Mouse (Mus musculus): Measurements from ENCODE around the gene Hnrnpc. TPM values are rescaled to one million over a fixed set of nuclear protein-coding genes. Genes with fewer than 3 reads are reported as not detected.

The Hnrnpc gene
- total and polyA plus RNA-seq, 3 experiments: 274 to 813 (median 370) TPM

DNA sequence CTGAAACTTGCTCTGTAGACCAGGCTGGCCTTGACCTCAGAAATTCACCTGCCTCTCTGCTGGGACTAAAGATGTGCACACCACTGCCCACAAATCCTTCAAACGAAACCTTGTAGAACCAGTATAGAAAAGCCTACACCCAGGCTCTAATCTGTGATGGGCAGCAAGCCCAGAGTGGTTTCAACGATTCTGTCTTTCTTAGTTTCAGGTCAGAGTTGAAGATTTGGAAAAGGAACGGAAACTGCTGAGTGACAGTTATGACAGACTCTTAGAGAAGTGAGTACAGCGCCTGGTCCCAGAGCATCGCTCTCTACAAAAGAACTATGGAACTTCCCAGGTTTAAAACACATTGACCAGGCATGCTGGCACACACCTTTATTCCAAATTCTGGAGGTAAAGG lies 29.8 kb upstream of the Hnrnpc start:
- dilution Hi-C loops (cut with MboI; ENCODE audit: extremely low pct_ligation_motif_present, extremely low pct_unique_long_range_greater_than_20kb, low sequenced_read_pairs): no loop called here
- H3K27ac ChIP-seq (ENCODE audit: insufficient read depth, low read depth): no peak overlapping the region

DNA sequence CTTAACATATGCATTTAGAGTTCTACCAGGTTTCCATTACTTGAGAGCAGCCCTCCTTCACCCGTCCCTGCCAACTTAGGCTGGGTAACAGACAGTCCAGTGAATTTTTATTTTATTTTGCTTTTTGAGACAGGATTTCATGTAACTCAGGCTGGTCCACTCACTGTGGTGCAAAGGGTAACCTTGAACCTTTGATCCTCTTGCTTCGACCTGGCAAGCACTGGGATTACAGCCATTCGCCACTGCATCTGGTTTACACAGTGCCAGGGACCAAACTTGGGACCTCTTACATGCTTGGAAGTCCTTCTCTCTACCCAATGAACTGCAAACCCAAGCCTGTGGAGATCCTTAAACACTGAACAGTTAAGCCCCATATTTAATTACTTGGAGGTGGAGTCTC lies 20.8 kb upstream of the Hnrnpc start:
- Histone ChIP-seq H3K36me3 (replicated peaks in 1 of 2; ENCODE audit: control insufficient read depth in 1 of 2, insufficient read depth in 1 of 2, low read length in 1 of 2) (no peaks in the 10 kb centered on the region), H3K79me2 (replicated peaks; ENCODE audit: control insufficient read depth, extremely low read depth, insufficient read depth, poor library complexity, severe bottlenecking) (no peaks in the 10 kb centered on the region; the same call in 1 of the 2 replicates), H3K9ac (ENCODE audit: insufficient read depth, low read depth) (no peak overlapping the region), H3K4me1 (ENCODE audit: control insufficient read depth in 1 of 2, insufficient read depth in 2 of 2) (peaks cover 0 to 10% of the 10 kb centered on the region in 2 experiments; a peak in 1 of 4 replicates), H3K27me3 (replicated peaks) (no peaks in the 10 kb centered on the region), H3K9me3 (replicated peaks; ENCODE audit: low read length) (peaks cover 1% of the 10 kb centered on the region), H3K27ac (ENCODE audit: insufficient read depth, low read depth) (no peak overlapping the region), H3K4me3 (replicated peaks in 1 of 3; ENCODE audit: low read depth in 2 of 3, low read length in 2 of 3, poor library complexity in 1 of 3) (no peak overlapping the region), H3K4me2 (ENCODE audit: insufficient read depth, low read depth, poor library complexity, severe bottlenecking) (no peak overlapping the region)
- no peak for TF ChIP-seq RCOR1 (conservative IDR thresholded peaks at IDR 0.05; ENCODE audit: low read depth, low read length)
- TF ChIP-seq NRF1 (IDR thresholded peaks at IDR 0.05; ENCODE audit: low read depth, low read length): no peak
- TF ChIP-seq TBP (conservative IDR thresholded peaks at IDR 0.05; ENCODE audit: low read depth, low read length): no peak
- TF ChIP-seq MEF2A (IDR thresholded peaks at IDR 0.05; ENCODE audit: borderline replicate concordance, low read depth, low read length): no peak
- TF ChIP-seq ZKSCAN1 (IDR thresholded peaks at IDR 0.05; ENCODE audit: borderline replicate concordance, low read depth, low read length): no peak
- TF ChIP-seq SIN3A (IDR thresholded peaks at IDR 0.05; ENCODE audit: low read length): no peak
- dilution Hi-C loops (cut with MboI; ENCODE audit: extremely low pct_ligation_motif_present, extremely low pct_unique_long_range_greater_than_20kb, low sequenced_read_pairs) (no loop called here), in situ Hi-C loops (cut with MboI; ENCODE audit: low pct_ligation_motif_present, low pct_unique_long_range_greater_than_20kb, low sequenced_read_pairs) (loop anchor here (10.0 kb wide), 1 partner anchor 210 kb away; no protein-coding TSS in a partner anchor)
- DNase-seq (ENCODE audit: extremely low read depth): no peak

More for the DNA sequence above, 29.8 kb upstream of the Hnrnpc start:
- Histone ChIP-seq H3K27me3 (replicated peaks) (no peaks in the 10 kb centered on the region), H3K9me3 (replicated peaks; ENCODE audit: low read length) (peaks cover 6% of the 10 kb centered on the region), H3K36me3 (replicated peaks in 1 of 2; ENCODE audit: control insufficient read depth in 1 of 2, insufficient read depth in 1 of 2, low read length in 1 of 2) (no peaks in the 10 kb centered on the region), H3K79me2 (replicated peaks; ENCODE audit: control insufficient read depth, extremely low read depth, insufficient read depth, poor library complexity, severe bottlenecking) (no peaks in the 10 kb centered on the region), H3K9ac (ENCODE audit: insufficient read depth, low read depth) (no peak overlapping the region; the same call in 1 of the 2 replicates), H3K4me2 (ENCODE audit: insufficient read depth, low read depth, poor library complexity, severe bottlenecking) (peak overlapping the region; percentile 19), H3K4me3 (replicated peaks in 1 of 3; ENCODE audit: low read depth in 2 of 3, low read length in 2 of 3, poor library complexity in 1 of 3) (no peak overlapping the region), H3K4me1 (ENCODE audit: control insufficient read depth in 1 of 2, insufficient read depth in 2 of 2) (peaks cover 2 to 13% of the 10 kb centered on the region in 2 experiments; a peak in 3 of 4 replicates)
- in situ Hi-C loops (cut with MboI; ENCODE audit: low pct_ligation_motif_present, low pct_unique_long_range_greater_than_20kb, low sequenced_read_pairs): no loop called here
- DNase-seq (ENCODE audit: extremely low read depth): peak; percentile 46
- TF ChIP-seq GABPA (IDR thresholded peaks at IDR 0.05; ENCODE audit: insufficient replicate concordance, low read depth, low read length): no peak
- no peak; the same call in 1 of the 2 replicates for TF ChIP-seq RCOR1 (conservative IDR thresholded peaks at IDR 0.05; ENCODE audit: low read depth, low read length)
- no peak for TF ChIP-seq BHLHE40 (IDR thresholded peaks at IDR 0.05; ENCODE audit: low read depth, low read length)
- TF ChIP-seq ELF1 (IDR thresholded peaks at IDR 0.05; ENCODE audit: low read depth, low read length): no peak
- TF ChIP-seq SIN3A (IDR thresholded peaks at IDR 0.05; ENCODE audit: low read length): no peak
- no peak for TF ChIP-seq UBTF (IDR thresholded peaks at IDR 0.05; ENCODE audit: low read depth, low read length)
- no peak for TF ChIP-seq HCFC1 (IDR thresholded peaks at IDR 0.05; ENCODE audit: low read depth, low read length)
- no peak for TF ChIP-seq ETS1 (conservative IDR thresholded peaks at IDR 0.05; ENCODE audit: low read depth, low read length)
- no peak for TF ChIP-seq ZMIZ1 (IDR thresholded peaks at IDR 0.05; ENCODE audit: low read depth, low read length)
- no peak for TF ChIP-seq JUN (IDR thresholded peaks at IDR 0.05; ENCODE audit: insufficient read depth, low read depth, low read length)
- TF ChIP-seq USF2 (conservative IDR thresholded peaks at IDR 0.05; ENCODE audit: low read depth, low read length): no peak
- TF ChIP-seq NRF1 (IDR thresholded peaks at IDR 0.05; ENCODE audit: low read depth, low read length): no peak
- TF ChIP-seq CHD1 (IDR thresholded peaks at IDR 0.05; ENCODE audit: low read depth, low read length): no peak
- no peak for TF ChIP-seq USF1 (IDR thresholded peaks at IDR 0.05; ENCODE audit: low read depth, low read length)
- no peak for TF ChIP-seq POLR2A (IDR thresholded peaks at IDR 0.05; ENCODE audit: low read depth, low read length)
- TF ChIP-seq PAX5 (IDR thresholded peaks at IDR 0.05; ENCODE audit: low read length): no peak
- no peak for TF ChIP-seq POLR2AphosphoS2 (IDR thresholded peaks at IDR 0.05; ENCODE audit: low read depth, low read length)
- no peak for TF ChIP-seq ZKSCAN1 (IDR thresholded peaks at IDR 0.05; ENCODE audit: borderline replicate concordance, low read depth, low read length)
- 0 out of 2 replicates have a peak, but pooled peaks have one; percentile 19 for TF ChIP-seq JUND (conservative IDR thresholded peaks at IDR 0.05; ENCODE audit: low read depth, low read length)
- no peak for TF ChIP-seq TBP (conservative IDR thresholded peaks at IDR 0.05; ENCODE audit: low read depth, low read length)
- TF ChIP-seq RAD21 (IDR thresholded peaks at IDR 0.05; ENCODE audit: low read depth, low read length): no peak
- no peak for TF ChIP-seq KAT2A (IDR thresholded peaks at IDR 0.05; ENCODE audit: insufficient replicate concordance, low read length)
- no peak for TF ChIP-seq CTCF (conservative IDR thresholded peaks at IDR 0.05 in 1 of 2, IDR thresholded peaks at IDR 0.05 in 1 of 2; ENCODE audit: low read depth in 2 of 2, low read length in 2 of 2)
- TF ChIP-seq ZNF384 (IDR thresholded peaks at IDR 0.05; ENCODE audit: low read depth, low read length): no peak
- TF ChIP-seq EP300 (IDR thresholded peaks at IDR 0.05; ENCODE audit: low read length): peak; percentile 90
- no peak for TF ChIP-seq SMC3 (IDR thresholded peaks at IDR 0.05; ENCODE audit: low read depth, low read length)
- TF ChIP-seq TCF12 (IDR thresholded peaks at IDR 0.05; ENCODE audit: low read depth, low read length): 0 out of 2 replicates have a peak, but pooled peaks have one; percentile 9
- TF ChIP-seq IRF4 (IDR thresholded peaks at IDR 0.05; ENCODE audit: low read depth, low read length): peak; percentile 87
- no peak for TF ChIP-seq E2F4 (IDR thresholded peaks at IDR 0.05; ENCODE audit: insufficient replicate concordance, low read depth, low read length)
- TF ChIP-seq MAFK (IDR thresholded peaks at IDR 0.05; ENCODE audit: insufficient replicate concordance, low read length): peak; percentile 73
- TF ChIP-seq CHD2 (IDR thresholded peaks at IDR 0.05; ENCODE audit: low read length): no peak
- no peak for TF ChIP-seq ZC3H11A (IDR thresholded peaks at IDR 0.05; ENCODE audit: low read depth, low read length)
- TF ChIP-seq MYC (IDR thresholded peaks at IDR 0.05; ENCODE audit: low read depth, low read length): no peak
- TF ChIP-seq MAZ (IDR thresholded peaks at IDR 0.05; ENCODE audit: low read depth, low read length): no peak
- TF ChIP-seq MEF2A (IDR thresholded peaks at IDR 0.05; ENCODE audit: borderline replicate concordance, low read depth, low read length): peak; percentile 47; the same call in 1 of the 2 replicates
- TF ChIP-seq MXI1 (IDR thresholded peaks at IDR 0.05; ENCODE audit: low read depth, low read length): no peak
- TF ChIP-seq NELFE (IDR thresholded peaks at IDR 0.05; ENCODE audit: low read depth, low read length): no peak
- no peak for TF ChIP-seq MAX (IDR thresholded peaks at IDR 0.05; ENCODE audit: low read length)

Measured in CH12.LX (cell line).